15 mouse cellular contexts compared by ENCODE assay signal in genomic region chr3:66332401-66332729, GRCm38 (mm10). TPM values are rescaled to one million over a fixed set of nuclear protein-coding genes. Genes with fewer than 3 reads are reported as not detected.
"Had no signal": no experiment of that assay in that cellular context is flagged by ENCODE, and none has a peak within 500 bp of the region (broad histone marks: within the 10 kb centered on the region; RNA-seq: fewer than 3 reads in every experiment).

No protein-coding gene starts in this region.

- H3K36me3 ChIP-seq: limb, embryonic 15.5 days; midbrain, embryonic 12.5 days; midbrain, embryonic 15.5 days; neural tube, embryonic 13.5 days had no signal

- DNase-seq: thymus, adult 2 months; thymus, postnatal 14 days had no signal

- H3K4me2 ChIP-seq: limb, embryonic 15.5 days; liver, embryonic 11.5 days; lung, embryonic 14.5 days; midbrain, embryonic 12.5 days; midbrain, embryonic 15.5 days; neural tube, embryonic 13.5 days had no signal

- ATAC-seq: liver, postnatal 0 days had no signal

- H3K9me3 ChIP-seq: limb, embryonic 15.5 days; midbrain, embryonic 12.5 days; midbrain, embryonic 15.5 days; neural tube, embryonic 13.5 days had no signal

- H3K27ac ChIP-seq: layer of hippocampus, adult 2 months; limb, embryonic 15.5 days; liver, embryonic 14.5 days; macrophage; midbrain, embryonic 12.5 days; midbrain, embryonic 15.5 days; neural tube, embryonic 13.5 days; stomach, postnatal 0 days had no signal

- H3K4me1 ChIP-seq: limb, embryonic 15.5 days; neural tube, embryonic 13.5 days had no signal

- H3K4me3 ChIP-seq: layer of hippocampus, adult 2 months; limb, embryonic 15.5 days; midbrain, embryonic 12.5 days; midbrain, embryonic 15.5 days; neural tube, embryonic 13.5 days had no signal

- H3K9ac ChIP-seq: limb, embryonic 15.5 days; liver, embryonic 14.5 days; liver, postnatal 0 days; lung, embryonic 14.5 days; midbrain, embryonic 12.5 days; midbrain, embryonic 15.5 days; neural tube, embryonic 13.5 days had no signal

- H3K27me3 ChIP-seq: limb, embryonic 15.5 days; midbrain, embryonic 12.5 days; midbrain, embryonic 15.5 days; neural tube, embryonic 13.5 days had no signal

RNA-seq across cellular contexts. Expression of gene Veph1, which starts 35.7 kb away (rescaled TPM):
- total RNA-seq: megakaryocyte, adult 5-6 weeks had no signal
- polyA plus RNA-seq: large intestine, adult 2 months; liver, postnatal 0 days; macrophage; thymus, adult 2 months had no signal
